Mouse (Mus musculus): ENCODE measurements at regions not wholly inside any gene's neighbourhood (a gene's known extent, or its start where the extent isn't known, plus 50 kb on each side); places are given as distances from the start of the nearest gene placed in this dataset.

GRCm38 (mm10) chr9:43930476-43930875, 112.7 kb upstream of the Thy1 start:
- no peak for TF ChIP-seq CTCF (IDR thresholded peaks at IDR 0.05; ENCODE audit: extremely low read depth, insufficient read depth, insufficient read length, insufficient replicate concordance)
- TF ChIP-seq POLR2A (IDR thresholded peaks at IDR 0.05; ENCODE audit: low read depth, low read length): no peak

All from spleen, adult 2 months (tissue).